Mouse (Mus musculus): ENCODE data around the gene Hlcs.

Gene Hlcs

DNA sequence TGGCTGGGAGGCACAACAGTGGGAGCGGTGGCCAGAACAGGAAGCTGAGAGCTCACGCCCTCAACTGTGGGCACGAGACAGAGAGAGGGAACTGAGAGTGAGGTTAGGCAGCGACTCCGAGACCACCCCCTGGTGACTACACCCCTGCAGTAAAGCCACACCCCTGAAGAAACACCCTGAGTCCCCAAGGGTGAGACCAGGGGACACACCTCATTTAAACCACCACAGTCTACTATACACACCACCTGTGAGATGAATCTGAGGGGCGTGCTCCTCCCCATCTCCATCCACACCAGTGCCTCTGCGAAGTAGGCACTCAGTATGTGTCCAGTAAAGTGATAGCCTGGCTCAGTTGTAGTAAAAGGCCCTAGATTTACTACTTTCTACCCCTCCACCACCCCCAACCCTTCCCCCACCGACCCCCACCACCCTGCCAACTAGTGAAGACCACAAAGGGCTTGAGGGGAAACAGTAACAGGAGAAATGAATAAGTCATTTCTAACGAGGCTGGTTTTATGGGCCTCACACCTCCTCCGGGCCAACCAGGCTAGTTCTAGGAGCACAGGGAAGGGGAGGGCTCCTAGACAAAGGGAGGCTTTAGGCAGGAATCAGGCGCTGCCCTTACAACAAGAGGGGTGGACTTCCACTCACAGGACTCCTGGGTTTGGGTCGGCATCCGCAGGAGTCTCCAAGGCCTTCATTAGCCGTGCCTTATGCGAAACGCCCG lies 67.2 kb downstream of the Hlcs start:
- peak; percentile 96 for DNase-seq

DNA sequence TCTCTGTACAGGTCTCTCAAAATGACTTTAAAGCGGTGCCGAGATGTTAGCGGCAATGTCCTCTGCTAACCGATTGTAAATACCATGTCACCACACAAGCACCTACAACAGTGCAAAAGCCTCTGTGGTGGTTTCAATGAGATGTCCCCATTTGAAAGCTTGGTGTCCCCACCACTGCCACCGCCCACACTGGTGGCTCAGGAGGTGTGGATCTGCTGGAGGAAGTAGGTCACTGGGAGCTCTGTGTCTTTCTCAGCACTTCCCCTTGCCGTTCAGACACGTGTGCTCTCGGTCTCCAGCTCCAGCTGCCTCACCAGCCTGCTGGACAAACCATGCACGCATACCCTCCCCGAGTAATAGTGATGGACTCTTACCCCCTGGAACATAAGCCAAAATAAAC lies 72.2 kb downstream of the Hlcs start:
- DNase-seq, result peak; percentile 91

DNA sequence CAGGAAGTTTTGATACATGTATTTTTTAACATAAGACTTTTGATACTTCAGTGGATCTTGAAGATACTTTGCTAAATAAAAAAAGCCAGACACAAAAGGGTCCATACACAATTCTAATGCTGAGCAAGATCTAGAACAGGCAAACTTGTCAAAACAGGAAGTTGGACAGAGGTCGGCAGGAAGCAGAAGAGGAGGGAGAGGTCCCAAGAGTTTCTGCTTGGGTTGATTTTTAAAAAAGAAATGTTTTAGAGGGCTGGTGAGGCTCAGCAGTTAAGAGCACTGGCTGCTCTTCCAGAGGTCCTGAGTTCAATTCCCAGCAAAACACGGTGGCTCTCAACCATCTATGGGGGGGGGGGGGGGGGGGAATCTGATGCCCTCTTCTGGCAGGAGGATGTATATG lies 73.2 kb downstream of the Hlcs start:
- no peak for DNase-seq

DNA sequence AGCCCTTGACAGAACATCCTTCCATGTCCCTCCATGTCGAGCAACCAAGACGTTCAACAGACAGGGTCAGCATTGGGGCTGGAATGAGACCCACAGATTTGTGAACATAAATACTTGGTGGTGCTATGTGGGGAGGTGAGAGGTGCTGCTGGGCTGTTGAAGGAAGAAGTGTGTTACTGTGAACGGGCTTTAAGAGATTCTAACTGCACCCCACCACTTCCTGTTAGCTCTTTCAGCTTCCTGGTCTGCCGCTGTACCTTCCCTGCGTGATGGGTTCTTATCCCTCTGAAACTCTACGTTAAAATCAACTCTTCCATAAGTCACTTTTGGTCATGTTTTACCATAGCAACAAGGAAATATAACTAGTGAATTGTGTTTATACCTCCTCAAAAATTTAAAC lies 73.8 kb downstream of the Hlcs start:
- no peak for DNase-seq

DNA sequence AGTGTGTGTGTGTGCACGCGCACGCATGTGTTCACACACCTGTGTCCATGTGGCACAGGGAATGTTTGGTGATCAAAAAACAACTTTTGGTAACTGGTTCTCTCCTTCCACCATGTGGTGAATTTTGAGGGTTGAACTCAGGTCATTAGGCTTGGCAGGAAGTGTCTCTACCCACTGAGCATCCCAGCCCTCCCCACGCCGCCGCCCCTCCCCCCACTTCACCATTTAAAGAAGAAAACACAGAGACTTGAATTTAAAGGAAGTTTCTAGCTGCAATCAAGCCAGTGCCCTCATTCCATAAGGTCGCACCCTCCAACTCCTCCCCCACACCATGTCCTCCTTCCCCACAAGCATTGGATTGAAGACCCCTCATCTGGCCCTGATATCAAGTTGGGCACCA lies 74.2 kb downstream of the Hlcs start:
- no peak for DNase-seq

DNA sequence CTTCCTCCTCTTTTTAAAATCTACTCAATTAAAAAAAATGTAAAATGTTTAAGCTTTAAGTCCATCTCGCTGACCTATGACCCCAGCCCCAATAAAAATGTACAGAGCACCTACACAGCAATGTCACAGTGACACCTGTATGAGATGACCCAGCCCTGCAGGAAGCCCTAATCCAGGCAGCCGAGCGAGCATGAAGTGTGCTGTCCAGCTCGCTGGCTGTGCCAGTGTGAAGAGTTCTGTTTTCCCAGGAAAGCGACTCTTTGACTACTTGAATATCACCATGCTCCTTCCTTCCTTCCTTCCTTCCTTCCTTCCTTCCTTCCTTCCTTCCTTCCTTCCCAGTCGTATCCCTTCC lies 76.3 kb downstream of the Hlcs start:
- no peak for DNase-seq

DNA sequence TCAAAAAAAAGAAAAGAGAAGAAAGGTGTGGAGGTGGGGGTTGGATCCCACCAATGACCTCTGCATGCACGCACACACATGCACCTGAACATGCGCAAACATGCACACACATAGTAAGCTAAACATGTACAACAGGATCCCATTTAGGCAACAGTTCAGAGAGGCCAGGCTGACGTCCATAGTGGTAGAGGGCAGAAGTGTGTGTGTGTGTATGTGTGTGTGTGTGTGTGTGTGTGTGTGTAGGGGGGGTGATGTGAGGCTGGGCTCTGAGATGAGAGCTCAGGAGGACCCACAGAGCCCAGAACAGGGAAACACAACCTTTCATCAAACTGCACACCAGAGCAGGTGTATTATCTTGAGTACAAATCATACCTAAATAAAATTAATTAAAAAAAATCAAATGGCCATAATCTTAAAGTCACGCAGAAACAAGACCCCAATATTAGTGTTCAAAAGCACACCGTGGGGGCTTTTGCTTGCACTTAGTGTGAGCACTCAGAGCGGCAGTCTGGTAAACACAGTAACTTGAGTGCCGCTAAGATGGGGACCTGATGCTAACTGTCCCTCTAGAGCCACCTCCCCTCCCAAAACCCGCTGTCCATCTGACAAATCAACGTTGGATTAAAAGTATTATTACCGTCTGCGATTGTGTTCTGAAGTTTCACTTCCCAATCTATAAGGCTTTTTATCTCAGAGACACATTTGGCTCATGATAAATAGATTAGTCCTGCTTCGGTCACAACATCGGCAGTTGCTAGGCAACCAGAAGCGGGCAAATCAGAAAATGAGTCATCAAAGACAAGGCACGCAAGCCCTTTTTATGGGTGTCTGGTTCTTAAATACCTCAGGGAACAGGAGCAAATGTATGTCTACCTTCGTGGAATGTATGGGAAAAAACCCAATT lies 76.9 kb downstream of the Hlcs start:
- no peak for DNase-seq

DNA sequence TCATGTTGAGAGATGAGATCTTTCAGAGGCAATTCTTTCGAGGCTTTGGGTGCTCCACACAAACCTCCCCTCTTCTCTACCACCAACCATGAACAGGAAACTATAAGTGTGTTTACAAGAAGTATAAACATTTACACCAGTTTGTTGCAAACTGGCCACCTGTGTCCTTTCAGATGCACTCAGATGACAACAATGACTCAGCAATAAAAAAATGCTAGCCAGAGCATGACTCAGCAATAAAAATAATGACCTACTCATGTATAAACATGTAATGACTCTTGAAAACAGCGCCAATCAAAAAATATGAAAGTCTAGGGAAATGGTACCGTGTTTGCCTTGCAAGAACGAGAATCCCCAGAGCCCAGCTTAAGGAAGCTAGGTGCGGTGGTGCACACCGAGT lies 77.7 kb downstream of the Hlcs start:
- DNase-seq, result no peak

DNA sequence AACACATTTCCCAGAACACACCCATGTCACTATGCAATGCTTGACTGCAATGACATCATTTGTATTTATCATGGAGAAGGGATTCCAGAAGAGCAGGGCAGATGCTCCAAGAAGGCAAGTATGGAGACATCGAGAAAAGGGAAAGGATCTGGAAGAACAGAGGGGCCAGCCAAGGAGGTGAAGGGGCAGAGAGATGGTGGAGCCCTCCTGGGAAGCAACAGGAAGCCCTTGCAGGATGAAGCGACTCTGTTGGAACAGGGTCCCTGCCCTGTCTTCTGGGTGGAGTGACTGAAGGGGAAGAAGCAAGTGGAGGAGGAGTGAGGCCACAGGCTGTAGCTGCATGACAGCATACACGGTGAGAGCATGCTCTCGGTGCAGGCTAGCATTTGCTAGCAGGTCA lies 79.2 kb downstream of the Hlcs start:
- peak; percentile 91 for DNase-seq

DNA sequence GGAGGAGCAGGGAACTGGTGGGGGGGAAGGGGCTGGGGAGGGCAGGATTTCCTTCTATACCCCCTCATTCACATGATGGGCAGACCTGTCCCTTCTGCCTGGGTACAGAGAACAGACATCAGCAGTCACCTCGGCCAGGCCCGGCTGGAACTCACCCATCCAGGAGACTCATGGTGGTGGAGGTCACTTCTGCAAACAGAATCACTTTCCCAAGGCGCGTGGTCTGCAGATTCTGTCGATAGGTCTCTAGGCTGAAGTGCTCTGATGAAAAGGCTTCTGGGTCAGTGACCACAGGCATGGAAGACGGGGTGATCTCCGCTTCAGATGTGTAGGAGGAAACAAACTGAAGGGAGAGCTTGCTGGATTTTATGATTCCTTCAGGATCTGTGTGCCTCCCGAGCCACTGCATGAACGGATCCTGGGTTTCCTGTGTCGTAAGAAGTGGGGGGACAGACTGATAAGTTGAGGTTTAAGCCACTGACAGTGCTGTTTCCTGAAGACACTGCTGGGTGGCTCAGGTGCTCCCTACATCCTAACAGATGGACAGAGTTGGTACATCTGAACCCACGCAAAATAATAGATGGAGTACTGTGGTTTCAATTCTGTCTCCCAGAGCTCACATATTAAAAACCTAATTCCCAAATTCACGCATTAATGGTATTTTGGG lies 82.3 kb downstream of the Hlcs start:
- DNase-seq, result no peak

DNA sequence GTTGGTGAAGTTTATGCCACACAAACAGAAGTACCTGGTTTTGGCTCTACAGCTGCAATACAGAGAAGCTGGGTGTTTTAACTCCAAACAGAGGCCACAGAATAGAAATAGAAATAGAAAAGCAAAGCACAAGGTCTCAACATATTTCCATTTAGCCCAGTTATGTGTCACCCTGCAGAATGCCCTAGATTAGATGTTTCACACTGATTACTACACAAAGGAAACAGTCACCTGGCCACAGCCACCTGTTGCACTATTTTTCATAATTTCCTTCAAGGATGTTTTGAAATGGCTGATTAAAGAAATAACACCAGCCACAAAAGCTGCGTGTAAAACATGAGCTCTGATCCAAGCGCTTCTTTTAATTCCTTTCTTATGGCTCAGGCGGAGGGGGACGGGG lies 82.9 kb downstream of the Hlcs start:
- DNase-seq, result no peak

DNA sequence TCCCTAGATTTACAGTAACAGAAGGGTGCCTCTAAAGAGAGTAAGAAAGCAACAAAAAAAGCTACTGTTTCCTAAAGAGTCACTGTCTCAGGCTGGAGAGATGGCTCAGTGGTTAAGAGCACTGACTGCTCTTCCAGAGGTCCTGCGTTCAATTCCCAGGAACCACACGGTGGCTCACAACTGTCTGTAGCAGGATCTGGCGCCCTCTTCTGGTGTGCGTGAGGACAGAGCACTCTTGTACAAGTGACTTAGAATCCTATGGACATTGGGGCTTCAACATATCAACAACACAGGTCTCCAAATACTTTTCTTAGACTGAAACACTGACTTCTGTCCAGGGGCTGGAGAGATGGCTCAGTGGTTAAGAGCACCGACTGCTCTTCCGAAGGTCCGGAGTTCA lies 83.5 kb downstream of the Hlcs start:
- no peak for DNase-seq

DNA sequence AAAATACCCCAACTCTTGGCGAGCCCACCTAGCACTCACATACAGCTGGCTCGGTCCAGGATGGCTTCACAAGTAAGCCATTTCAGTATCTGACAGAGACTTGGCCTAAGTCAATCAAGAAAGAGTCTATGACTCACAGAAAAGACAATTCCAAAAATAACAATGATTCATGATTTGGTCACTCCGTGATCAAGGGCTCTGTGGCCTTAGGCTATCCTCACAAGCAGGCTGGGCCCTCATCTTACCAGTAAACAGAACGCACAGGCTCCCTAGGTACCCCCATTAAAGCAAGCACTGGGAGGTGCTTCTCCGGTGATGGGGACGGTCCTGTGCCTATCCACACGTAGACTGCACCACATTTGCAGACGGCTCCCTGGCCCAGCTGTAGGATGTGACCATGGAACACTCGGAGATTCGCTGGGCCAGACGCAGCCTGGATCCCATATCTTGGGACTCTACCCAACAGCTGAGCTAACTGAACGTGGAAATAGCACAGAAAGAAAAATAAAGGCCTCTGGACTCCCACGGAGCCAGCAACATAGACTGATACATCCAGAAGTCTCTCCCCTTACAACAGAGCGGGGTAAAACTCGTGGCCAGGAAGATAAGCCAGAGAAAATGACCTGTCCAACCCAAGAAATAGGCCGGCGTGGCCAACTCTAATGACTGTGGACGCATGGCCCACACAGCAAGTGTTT lies 84.4 kb downstream of the Hlcs start:
- peak; percentile 96 for DNase-seq

DNA sequence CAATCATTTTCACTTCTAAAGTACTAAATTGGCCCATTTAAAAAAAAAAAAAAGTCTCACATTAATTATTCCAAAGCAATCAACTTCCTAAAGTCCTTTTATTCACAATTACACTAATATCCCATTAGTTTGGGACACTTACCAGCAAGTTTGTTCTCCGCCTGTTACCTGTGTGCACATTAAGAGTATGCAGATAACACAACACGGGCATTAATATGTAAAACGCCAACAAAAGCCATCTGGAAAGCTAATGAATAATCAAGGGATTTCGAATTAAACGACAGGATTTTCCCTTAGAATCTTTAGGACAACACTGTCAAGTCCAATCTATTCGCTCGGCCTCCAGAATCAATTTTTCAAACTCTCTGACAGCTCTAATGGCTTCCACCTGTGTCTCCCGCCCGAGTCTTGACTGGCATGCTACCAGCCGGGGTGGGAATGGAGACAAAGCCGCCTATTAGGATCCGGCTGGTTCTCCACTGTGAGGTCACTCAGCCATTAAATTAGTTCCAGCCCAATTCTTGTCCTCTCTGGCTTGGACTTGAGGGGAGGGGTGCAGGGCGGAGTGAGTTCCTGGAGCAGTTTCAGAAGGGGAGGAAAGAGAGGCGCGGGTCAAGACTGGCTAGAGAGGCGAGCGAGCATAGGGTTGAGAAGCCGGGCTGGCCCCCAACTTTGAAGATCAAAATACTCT lies 85.9 kb downstream of the Hlcs start:
- DNase-seq, result peak; percentile 97

DNA sequence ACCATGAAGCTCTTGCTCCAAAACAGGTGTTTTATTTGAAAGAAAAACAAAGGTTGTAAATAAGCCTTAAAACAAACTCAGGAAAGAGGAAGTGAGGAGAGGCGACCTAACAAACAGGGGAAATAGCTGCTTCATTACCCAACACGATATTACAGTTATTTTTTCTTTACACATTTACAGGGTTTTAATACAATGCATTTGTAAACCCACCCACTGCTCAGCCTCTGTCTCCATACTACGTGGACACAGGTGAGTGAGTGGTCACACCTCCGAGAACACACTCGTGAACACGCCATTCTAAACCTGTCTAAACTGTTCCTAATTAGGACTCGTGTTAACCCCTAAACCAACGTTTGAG lies 90.0 kb downstream of the Hlcs start:
- DNase-seq, result no peak

DNA sequence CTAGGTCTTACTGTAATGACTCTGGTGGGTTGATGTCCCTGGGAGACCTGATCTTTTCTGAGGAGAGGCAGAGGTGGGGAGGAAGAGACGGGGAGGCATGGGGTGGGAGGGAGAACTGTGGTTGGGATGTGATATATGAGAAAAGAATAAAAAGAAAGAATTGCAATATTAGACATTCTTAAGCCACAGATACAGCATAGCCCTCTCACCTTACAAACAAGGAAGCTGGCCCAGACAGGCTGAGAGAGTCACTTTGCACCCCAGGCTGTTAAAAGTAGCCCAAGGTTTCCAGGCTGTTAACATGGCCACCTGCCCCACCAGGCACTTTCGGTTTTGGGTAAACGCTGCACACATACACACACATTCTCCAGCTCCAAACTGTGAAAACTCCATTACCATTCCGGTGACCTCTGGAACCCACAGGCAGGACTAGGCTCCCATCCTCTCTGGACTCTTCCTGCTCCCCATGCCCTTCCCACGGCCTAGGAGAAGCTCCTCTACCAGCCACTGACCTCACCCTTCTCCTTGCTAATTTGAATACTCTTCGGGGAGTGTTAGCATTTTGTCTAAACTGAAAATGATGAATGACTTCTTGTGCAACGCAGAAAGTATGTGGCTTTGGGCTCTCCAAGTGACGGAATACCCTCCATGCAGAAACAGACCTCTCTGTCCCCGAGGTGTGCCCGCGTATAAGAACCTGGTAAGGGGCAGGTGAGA lies 90.6 kb downstream of the Hlcs start:
- DNase-seq, result no peak

DNA sequence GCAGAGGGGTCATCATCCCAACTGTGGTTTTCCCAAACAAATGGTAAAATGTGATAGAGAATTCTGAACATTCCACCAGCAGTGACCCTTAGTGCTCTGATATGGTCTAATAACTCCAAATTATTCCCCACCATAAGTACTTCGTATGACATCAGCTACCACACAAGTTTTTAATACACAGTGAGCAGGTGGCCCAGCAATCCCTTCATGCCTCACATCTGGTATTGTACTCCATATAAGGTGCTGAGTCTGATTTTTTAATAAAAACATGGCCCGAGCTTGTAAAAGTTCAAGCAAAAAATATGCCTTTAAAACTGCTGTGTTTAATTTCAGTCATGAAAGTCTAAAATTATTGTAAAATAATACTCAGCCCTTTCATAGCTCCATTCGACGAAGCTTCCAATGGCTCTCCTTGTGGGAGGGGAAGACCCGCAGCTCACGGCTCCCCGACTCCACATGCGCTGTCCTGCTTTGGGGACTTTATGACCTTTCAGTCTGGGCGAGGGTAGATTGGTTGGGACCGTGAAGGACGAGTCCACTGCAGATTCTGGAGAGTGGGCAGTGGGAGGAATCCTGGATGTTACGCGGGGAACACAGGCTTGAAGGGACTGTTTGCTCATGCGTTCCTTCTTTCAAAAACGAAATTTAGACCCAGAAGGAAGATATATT lies 102.5 kb downstream of the Hlcs start:
- DNase-seq, result no peak

DNA sequence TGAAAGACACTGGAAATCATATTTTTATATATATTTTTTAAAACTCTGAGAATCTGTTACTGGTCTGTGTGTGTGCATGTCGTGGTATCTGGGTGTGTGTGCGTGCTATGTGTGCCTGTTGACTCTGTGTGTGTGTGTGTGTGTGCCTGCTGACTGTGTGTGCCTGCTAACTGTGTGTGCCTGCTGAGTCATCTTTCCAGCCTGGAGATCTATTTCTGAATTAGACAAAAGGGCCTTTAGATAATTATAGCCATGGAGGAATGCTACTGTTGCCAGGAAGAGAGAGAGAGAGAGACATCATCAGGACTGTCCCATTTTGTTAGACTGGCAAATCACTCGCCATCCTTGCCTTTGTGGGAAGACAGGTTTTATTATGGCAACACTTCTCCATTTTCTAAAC lies 103.7 kb downstream of the Hlcs start:
- DNase-seq, result peak; percentile 93

DNA sequence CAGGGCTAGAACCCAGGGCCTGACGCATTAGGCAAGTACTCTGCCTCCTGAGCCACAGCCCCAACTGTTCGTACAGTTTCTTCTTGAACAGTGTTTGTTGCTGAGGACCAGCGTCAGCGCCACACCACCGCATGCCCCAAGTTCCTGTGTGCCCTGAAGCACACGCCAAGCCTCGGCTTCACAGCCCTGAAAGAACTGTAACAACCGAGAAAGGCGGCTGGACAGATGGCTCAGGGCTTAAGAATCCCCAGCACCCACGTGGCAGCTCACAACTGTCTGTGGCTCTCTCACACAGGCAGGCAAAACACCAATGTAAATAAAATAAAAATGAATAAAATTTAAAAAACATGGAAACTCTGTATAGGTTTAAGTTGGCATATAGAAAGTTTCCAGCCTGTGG lies 104.5 kb downstream of the Hlcs start:
- DNase-seq, result no peak

DNA sequence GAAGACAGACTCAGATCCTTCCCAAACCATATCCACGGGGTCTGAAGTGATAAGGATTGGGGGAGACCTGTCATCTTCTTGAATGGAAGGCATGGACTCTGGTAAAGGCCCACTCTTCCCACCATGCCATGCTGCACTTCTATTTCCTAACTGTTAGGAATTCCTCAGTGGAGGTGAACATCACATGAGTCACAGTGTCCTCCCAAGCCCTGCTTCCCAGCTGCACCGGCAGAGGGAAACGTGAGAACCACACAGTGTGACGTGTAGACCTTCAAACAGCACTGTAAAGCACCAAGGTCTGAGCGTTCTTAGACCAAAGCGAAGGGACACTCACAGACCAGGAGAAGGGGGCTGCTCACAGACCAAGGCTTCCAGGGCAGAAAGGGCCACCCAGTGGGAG lies 105.2 kb downstream of the Hlcs start:
- DNase-seq, result no peak

All from heart, adult 11 months (tissue).